Mouse (Mus musculus) 416B (cell line): ENCODE results near the gene Get4.
A peak's percentile ranks its signal among the peaks of the same experiment; 100 is the strongest.

Source experiments
- DNase-seq: peaks from one replicate; pipeline ENCODE4 v3.0.0; 2011; ENCODE audit warnings: low read depth

Gene Get4

GRCm38 (mm10) chr5:139252081-139252909 lies at the start of gene Get4:
TSS of gene Get4 (plus strand) at chr5:139252324.
- DNase-seq, result peak; percentile 99

- DNase-seq, result no peak
These were observed 48.8 kb upstream of the Get4 start for GRCm38 (mm10) chr5:139203312-139203711.

- DNase-seq, result no peak
These were observed 46.0 kb upstream of the Get4 start for GRCm38 (mm10) chr5:139206081-139206480.

- DNase-seq, result peak; percentile 34
These were observed 45.6 kb upstream of the Get4 start for GRCm38 (mm10) chr5:139206525-139206924.

- no peak for DNase-seq
These were observed 43.9 kb upstream of the Get4 start for GRCm38 (mm10) chr5:139208183-139208582.

GRCm38 (mm10) chr5:139208871-139209684 lies 43.0 kb upstream of the Get4 start:
- no peak for DNase-seq

GRCm38 (mm10) chr5:139209685-139210026 lies 42.5 kb upstream of the Get4 start:
- no peak for DNase-seq

- DNase-seq, result no peak
These were observed 40.3 kb upstream of the Get4 start for GRCm38 (mm10) chr5:139211737-139212385.

- no peak for DNase-seq
These were observed 37.8 kb upstream of the Get4 start for GRCm38 (mm10) chr5:139214298-139214697.

- peak; percentile 94 for DNase-seq
These were observed 36.9 kb upstream of the Get4 start for GRCm38 (mm10) chr5:139215184-139215583.

- DNase-seq, result no peak
These were observed 36.0 kb upstream of the Get4 start for GRCm38 (mm10) chr5:139216121-139216520.

GRCm38 (mm10) chr5:139216774-139217173 lies 35.4 kb upstream of the Get4 start:
- DNase-seq, result no peak

GRCm38 (mm10) chr5:139220006-139220515 lies 32.1 kb upstream of the Get4 start:
- no peak for DNase-seq

GRCm38 (mm10) chr5:139220610-139221009 lies 31.5 kb upstream of the Get4 start:
- no peak for DNase-seq

GRCm38 (mm10) chr5:139223331-139223730 lies 28.8 kb upstream of the Get4 start:
- DNase-seq, result no peak

GRCm38 (mm10) chr5:139227236-139227635 lies 24.9 kb upstream of the Get4 start:
- DNase-seq, result no peak

- no peak for DNase-seq
These were observed 24.5 kb upstream of the Get4 start for GRCm38 (mm10) chr5:139227645-139228044.

- DNase-seq, result no peak
These were observed 23.8 kb upstream of the Get4 start for GRCm38 (mm10) chr5:139228318-139228717.

GRCm38 (mm10) chr5:139229716-139230115 lies 22.4 kb upstream of the Get4 start:
- DNase-seq, result no peak

GRCm38 (mm10) chr5:139232083-139232482 lies 20.0 kb upstream of the Get4 start:
- DNase-seq, result no peak

GRCm38 (mm10) chr5:139234423-139234822 lies 17.7 kb upstream of the Get4 start:
- DNase-seq, result no peak

- no peak for DNase-seq
These were observed 14.7 kb upstream of the Get4 start for GRCm38 (mm10) chr5:139237436-139237835.
